Mouse (Mus musculus): ENCODE measurements at regions not wholly inside any gene's neighbourhood (a gene's known extent, or its start where the extent isn't known, plus 50 kb on each side); places are given as distances from the start of the nearest gene placed in this dataset.

- no peak for ATAC-seq (ENCODE audit: borderline replicate concordance, extremely low read depth, low FRiP score, low TSS enrichment)
- no peaks in the 10 kb centered on the region for H3K27me3 ChIP-seq
- no peak overlapping the region for H3K4me2 ChIP-seq
- H3K9ac ChIP-seq: no peak overlapping the region
- H3K4me3 ChIP-seq: no peak overlapping the region
- H3K36me3 ChIP-seq: no peaks in the 10 kb centered on the region
- 16% methylated on average over 7 of the region's 7 CpGs for WGBS
- H3K27ac ChIP-seq: no peak overlapping the region
- H3K4me1 ChIP-seq: peaks cover 4% of the 10 kb centered on the region
- no peaks in the 10 kb centered on the region for H3K9me3 ChIP-seq
Measured at GRCm38 (mm10) chr9:66646226-66646625, 53.3 kb upstream of the Usp3 start.

- H3K27me3 ChIP-seq: no peaks in the 10 kb centered on the region
- WGBS: 22% methylated on average over 6 of the region's 6 CpGs
- H3K27ac ChIP-seq: no peak overlapping the region
- H3K36me3 ChIP-seq: no peaks in the 10 kb centered on the region
- peaks cover 6% of the 10 kb centered on the region for H3K4me1 ChIP-seq
- no peak for ATAC-seq (ENCODE audit: borderline replicate concordance, extremely low read depth, low FRiP score, low TSS enrichment)
- H3K4me2 ChIP-seq: peak overlapping the region; percentile 16; the same call in 1 of the 2 replicates
- H3K9ac ChIP-seq: no peak overlapping the region
- H3K9me3 ChIP-seq: no peaks in the 10 kb centered on the region
- H3K4me3 ChIP-seq: no peak overlapping the region
Measured at GRCm38 (mm10) chr9:66651306-66651705, 58.4 kb upstream of the Usp3 start.

- Histone ChIP-seq H3K36me3 (no peaks in the 10 kb centered on the region), H3K27me3 (no peaks in the 10 kb centered on the region), H3K4me1 (no peaks in the 10 kb centered on the region; the same call in 1 of the 2 replicates), H3K4me3 (no peak overlapping the region), H3K9ac (no peak overlapping the region), H3K9me3 (no peaks in the 10 kb centered on the region), H3K4me2 (no peak overlapping the region), H3K27ac (no peak overlapping the region)
- no peak for ATAC-seq (ENCODE audit: borderline replicate concordance, extremely low read depth, low FRiP score, low TSS enrichment)
- 73% methylated on average over 7 of the region's 7 CpGs for WGBS
Measured at GRCm38 (mm10) chr9:66657116-66657758, 56.2 kb upstream of the Car12 start.

GRCm38 (mm10) chr9:66658707-66659242 lies 54.7 kb upstream of the Car12 start:
- H3K9ac ChIP-seq: no peak overlapping the region
- no peak overlapping the region for H3K27ac ChIP-seq
- no peak overlapping the region for H3K4me3 ChIP-seq
- no peaks in the 10 kb centered on the region for H3K9me3 ChIP-seq
- H3K27me3 ChIP-seq: no peaks in the 10 kb centered on the region
- H3K36me3 ChIP-seq: no peaks in the 10 kb centered on the region
- no peak for ATAC-seq (ENCODE audit: borderline replicate concordance, extremely low read depth, low FRiP score, low TSS enrichment)
- no peak overlapping the region for H3K4me2 ChIP-seq
- H3K4me1 ChIP-seq: no peaks in the 10 kb centered on the region; the same call in 1 of the 2 replicates

GRCm38 (mm10) chr9:66659781-66660445 lies 53.6 kb upstream of the Car12 start:
- WGBS: 67% methylated on average over 11 of the region's 11 CpGs

GRCm38 (mm10) chr9:66661596-66661995 lies 51.9 kb upstream of the Car12 start:
- no peak for ATAC-seq (ENCODE audit: borderline replicate concordance, extremely low read depth, low FRiP score, low TSS enrichment)
- Histone ChIP-seq H3K36me3 (no peaks in the 10 kb centered on the region), H3K27me3 (no peaks in the 10 kb centered on the region), H3K4me1 (no peaks in the 10 kb centered on the region; the same call in 1 of the 2 replicates), H3K27ac (no peak overlapping the region), H3K4me3 (no peak overlapping the region), H3K9me3 (no peaks in the 10 kb centered on the region), H3K4me2 (no peak overlapping the region), H3K9ac (no peak overlapping the region)
- 85% methylated on average over 7 of the region's 7 CpGs for WGBS

More at GRCm38 (mm10) chr9:66659781-66660445, 53.6 kb upstream of the Car12 start:
- no peak for ATAC-seq (ENCODE audit: borderline replicate concordance, extremely low read depth, low FRiP score, low TSS enrichment)
- Histone ChIP-seq H3K9ac (no peak overlapping the region), H3K36me3 (no peaks in the 10 kb centered on the region), H3K4me2 (no peak overlapping the region), H3K27me3 (no peaks in the 10 kb centered on the region), H3K4me1 (no peaks in the 10 kb centered on the region; the same call in 1 of the 2 replicates), H3K4me3 (no peak overlapping the region), H3K9me3 (no peaks in the 10 kb centered on the region), H3K27ac (no peak overlapping the region)

GRCm38 (mm10) chr9:66662443-66662842 lies 51.0 kb upstream of the Car12 start:
- no peak overlapping the region for H3K4me3 ChIP-seq
- WGBS: 65% methylated on average over 4 of the region's 4 CpGs
- no peak for ATAC-seq (ENCODE audit: borderline replicate concordance, extremely low read depth, low FRiP score, low TSS enrichment)

More at GRCm38 (mm10) chr9:66662443-66662842, 51.0 kb upstream of the Car12 start:
- no peak overlapping the region for H3K9ac ChIP-seq
- H3K4me1 ChIP-seq: no peaks in the 10 kb centered on the region; the same call in 1 of the 2 replicates
- no peaks in the 10 kb centered on the region for H3K36me3 ChIP-seq
- H3K27ac ChIP-seq: no peak overlapping the region
- no peaks in the 10 kb centered on the region for H3K9me3 ChIP-seq
- H3K27me3 ChIP-seq: no peaks in the 10 kb centered on the region
- H3K4me2 ChIP-seq: no peak overlapping the region

Data from lung, embryonic 15.5 days (tissue).